Mouse (Mus musculus): ENCODE data around the gene Hnf4a. TPM values are rescaled to one million over a fixed set of nuclear protein-coding genes. Genes with fewer than 3 reads are reported as not detected.

The Hnf4a gene
- polyA plus RNA-seq, 1 experiment from 2014 or later: not detected

DNA sequence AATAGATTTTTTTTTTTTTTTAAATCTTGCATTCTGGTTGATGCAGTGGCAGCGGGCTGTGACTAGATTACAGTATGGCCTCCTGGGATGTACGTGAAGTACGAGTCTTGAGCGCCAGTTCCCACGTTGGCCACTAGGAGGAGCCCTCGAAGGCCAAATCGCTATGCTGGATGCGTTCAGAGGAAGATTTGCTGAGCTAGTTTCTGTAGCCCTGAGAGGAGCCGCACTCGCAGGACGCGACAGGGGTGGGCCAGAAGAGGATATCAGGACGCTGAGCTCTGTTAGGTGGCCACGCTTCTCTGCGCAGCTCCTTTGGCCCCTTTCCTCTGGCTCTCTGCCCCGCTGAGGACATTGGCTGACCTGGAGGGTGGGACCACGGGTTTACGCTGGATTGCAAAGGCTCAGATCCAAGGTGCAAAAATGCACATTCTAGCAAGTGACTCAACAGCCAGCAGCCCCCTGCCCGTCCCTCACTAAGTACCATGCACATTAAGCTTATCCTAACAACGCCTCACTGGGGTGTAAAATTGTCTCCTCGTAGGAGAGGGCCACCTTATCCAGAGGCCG is 28.4 kb downstream of the Hnf4a start:
- ATAC-seq (replicated peaks; ENCODE audit: insufficient number of reproducible peaks, insufficient read depth, low FRiP score, low read depth): peak; percentile 64
- Histone ChIP-seq H3K27ac (no peak overlapping the region), H3K9ac (no peak overlapping the region)

GRCm38 (mm10) chr2:163537443-163537842 is 30.8 kb downstream of the Hnf4a start:
- 71% methylated on average over 5 of the region's 5 CpGs for WGBS
- H3K9ac ChIP-seq: no peak overlapping the region
- H3K27ac ChIP-seq: no peak overlapping the region
- H3K9me3 ChIP-seq (replicated peaks): no peaks in the 10 kb centered on the region
- no peaks in the 10 kb centered on the region for H3K36me3 ChIP-seq
- no peak overlapping the region for H3K4me2 ChIP-seq
- no peak for ATAC-seq (replicated peaks; ENCODE audit: insufficient number of reproducible peaks, insufficient read depth, low FRiP score, low read depth)
- peaks cover 28% of the 10 kb centered on the region for H3K27me3 ChIP-seq
- peaks cover 4% of the 10 kb centered on the region for H3K4me1 ChIP-seq (replicated peaks)
- no peak overlapping the region for H3K4me3 ChIP-seq

More for the DNA sequence above, 28.4 kb downstream of the Hnf4a start:
- Histone ChIP-seq H3K4me2 (peak overlapping the region; percentile 64), H3K9me3 (replicated peaks) (no peaks in the 10 kb centered on the region), H3K4me1 (replicated peaks) (peaks cover 4% of the 10 kb centered on the region), H3K4me3 (peak overlapping the region; percentile 35), H3K36me3 (no peaks in the 10 kb centered on the region), H3K27me3 (peaks cover 28% of the 10 kb centered on the region)
- WGBS: 7% methylated on average over 22 of the region's 22 CpGs

DNA sequence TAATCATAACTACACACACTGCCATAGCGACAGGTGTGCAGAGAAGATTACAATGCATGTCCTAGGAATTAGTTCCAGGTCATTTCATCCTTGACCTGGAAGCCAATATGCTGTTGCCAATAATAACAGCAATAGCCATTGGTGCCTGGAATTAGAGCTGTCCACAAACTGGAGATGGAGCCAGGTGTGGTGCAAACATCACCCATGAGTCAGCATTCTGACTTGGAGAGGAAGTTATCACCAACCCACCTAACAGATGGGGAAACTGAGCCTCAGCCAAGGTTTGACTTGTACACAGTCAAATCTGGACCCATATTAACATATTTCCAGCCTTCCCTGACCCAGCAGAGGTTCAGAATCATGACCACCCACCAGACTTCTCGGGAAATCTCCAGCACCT is 31.8 kb downstream of the Hnf4a start:
- no peak overlapping the region for H3K9ac ChIP-seq
- no peaks in the 10 kb centered on the region for H3K9me3 ChIP-seq (replicated peaks)
- no peak overlapping the region for H3K4me3 ChIP-seq
- H3K4me2 ChIP-seq: no peak overlapping the region
- WGBS: 85% methylated on average over 2 of the region's 2 CpGs
- H3K27ac ChIP-seq: no peak overlapping the region
- no peak for ATAC-seq (replicated peaks; ENCODE audit: insufficient number of reproducible peaks, insufficient read depth, low FRiP score, low read depth)
- peaks cover 23% of the 10 kb centered on the region for H3K27me3 ChIP-seq
- no peaks in the 10 kb centered on the region for H3K36me3 ChIP-seq
- peaks cover 4% of the 10 kb centered on the region for H3K4me1 ChIP-seq (replicated peaks)

DNA sequence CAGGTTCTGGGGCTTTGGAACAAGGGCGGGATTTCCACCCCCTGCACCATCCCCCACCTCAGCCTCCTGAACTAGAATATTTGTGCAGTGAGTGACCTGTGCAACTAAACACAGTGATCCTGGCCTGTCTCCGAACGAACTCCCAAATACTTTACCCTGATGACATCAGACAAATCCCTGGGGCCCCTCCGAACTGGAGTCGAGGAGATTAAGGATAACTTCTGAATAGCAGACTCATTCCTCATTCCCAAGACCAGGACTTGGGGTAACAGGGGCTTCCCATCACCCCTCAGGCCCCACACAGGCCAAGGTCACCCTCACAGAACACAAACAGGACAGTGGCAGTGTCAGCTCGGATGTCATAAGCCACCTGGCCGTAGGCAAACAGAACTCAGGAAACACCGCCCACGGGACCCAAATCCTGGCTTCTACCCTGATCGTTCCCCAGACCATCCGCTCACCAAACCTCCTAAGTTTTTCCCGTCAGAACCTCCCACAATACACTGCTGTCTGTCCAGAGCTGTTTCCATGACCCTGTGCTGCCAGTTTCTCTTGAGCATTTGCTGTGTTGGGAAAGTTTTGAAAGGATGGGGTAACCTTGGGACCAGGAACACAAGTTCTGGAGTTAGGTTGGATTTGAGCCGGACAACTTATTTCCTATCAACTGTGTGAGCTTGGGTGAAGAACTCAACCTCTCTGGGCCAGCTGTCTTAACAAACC is 32.9 kb downstream of the Hnf4a start:
- no peaks in the 10 kb centered on the region for H3K36me3 ChIP-seq
- H3K27ac ChIP-seq: no peak overlapping the region
- H3K9me3 ChIP-seq (replicated peaks): no peaks in the 10 kb centered on the region
- ATAC-seq (replicated peaks; ENCODE audit: insufficient number of reproducible peaks, insufficient read depth, low FRiP score, low read depth): no peak
- peaks cover 15% of the 10 kb centered on the region for H3K27me3 ChIP-seq
- WGBS: 65% methylated on average over 13 of the region's 13 CpGs
- H3K4me2 ChIP-seq: no peak overlapping the region
- no peak overlapping the region for H3K4me3 ChIP-seq
- H3K4me1 ChIP-seq (replicated peaks): peaks cover 4% of the 10 kb centered on the region
- H3K9ac ChIP-seq: no peak overlapping the region

DNA sequence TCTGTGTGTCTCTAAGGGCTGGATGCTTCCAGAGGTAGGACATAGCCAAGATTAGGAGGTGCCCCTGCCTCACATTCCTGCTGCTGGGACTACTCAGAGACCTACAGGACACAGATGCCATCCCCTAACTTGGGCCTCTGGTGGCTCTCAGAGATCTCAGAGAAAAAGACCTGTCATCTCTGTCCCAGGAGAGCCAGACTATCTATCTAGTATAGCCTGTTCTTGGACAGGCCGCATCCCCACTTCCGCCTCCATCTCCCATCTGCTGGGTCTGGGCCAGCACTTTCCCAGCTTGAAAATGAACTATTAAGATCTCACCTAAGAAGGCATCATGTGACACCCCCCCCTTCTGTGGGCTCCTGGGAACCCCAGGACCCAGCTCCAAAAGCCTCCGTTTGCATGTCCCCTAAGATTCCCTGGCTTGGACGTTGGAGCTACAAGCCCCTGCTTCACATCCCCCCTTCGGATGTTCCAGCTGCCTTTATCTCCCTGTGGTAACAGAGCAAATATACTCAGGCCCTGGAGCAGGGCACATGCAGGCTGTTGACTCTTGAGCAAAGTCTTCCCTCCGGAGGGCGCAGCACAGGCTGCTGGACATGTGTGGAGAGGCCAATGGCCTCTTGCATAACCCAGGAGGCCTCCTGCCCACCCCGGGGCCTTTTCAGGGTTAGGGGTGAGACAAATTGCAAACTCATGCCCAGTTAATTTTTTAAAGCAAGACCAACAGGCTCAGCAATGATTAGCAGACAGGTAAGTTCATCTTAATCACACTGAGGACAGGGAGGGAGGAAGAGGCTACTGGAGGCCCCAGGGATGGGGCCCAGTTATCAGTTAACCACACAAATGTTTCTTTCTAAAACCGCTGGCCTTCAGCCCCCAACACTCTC is 33.9 kb downstream of the Hnf4a start:
- H3K4me2 ChIP-seq: no peak overlapping the region
- 62% methylated on average over 9 of the region's 9 CpGs for WGBS
- H3K9ac ChIP-seq: no peak overlapping the region; the same call in 1 of the 2 replicates
- no peaks in the 10 kb centered on the region for H3K9me3 ChIP-seq (replicated peaks)
- peaks cover 15% of the 10 kb centered on the region for H3K27me3 ChIP-seq
- ATAC-seq (replicated peaks; ENCODE audit: insufficient number of reproducible peaks, insufficient read depth, low FRiP score, low read depth): no peak
- H3K4me1 ChIP-seq (replicated peaks): no peaks in the 10 kb centered on the region
- H3K36me3 ChIP-seq: no peaks in the 10 kb centered on the region
- no peak overlapping the region for H3K27ac ChIP-seq
- H3K4me3 ChIP-seq: no peak overlapping the region

DNA sequence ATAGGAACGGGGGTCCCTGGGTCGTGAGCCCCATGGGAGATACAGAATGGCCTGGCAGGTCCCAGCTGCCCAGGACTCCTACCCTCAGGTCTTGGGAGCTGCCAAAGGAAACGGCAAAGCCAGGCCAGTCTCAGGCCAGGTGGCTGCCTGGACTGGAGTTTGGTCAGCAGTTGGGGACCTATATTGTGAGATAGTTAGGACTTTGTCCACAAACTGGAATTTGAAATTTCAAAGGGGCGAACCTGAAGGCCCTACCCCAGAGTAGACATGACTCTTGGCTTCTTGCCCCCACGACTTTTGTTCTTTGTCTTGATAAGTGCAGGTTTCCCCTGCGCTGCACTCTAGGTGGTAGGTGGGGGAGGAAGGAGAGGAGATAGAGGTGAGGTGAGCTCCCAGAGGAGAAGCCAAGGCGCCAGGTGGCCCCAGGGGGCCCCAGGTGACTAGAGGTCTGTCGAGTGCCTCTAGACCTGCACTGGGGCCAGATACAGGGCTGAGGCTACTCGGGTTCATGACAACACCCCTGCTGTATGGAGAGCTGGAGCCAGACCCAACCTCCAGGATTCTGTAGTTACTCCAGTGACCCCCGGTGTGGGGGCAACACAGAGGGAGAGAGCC is 35.1 kb downstream of the Hnf4a start:
- no peaks in the 10 kb centered on the region for H3K9me3 ChIP-seq (replicated peaks)
- H3K27ac ChIP-seq: no peak overlapping the region
- H3K36me3 ChIP-seq: no peaks in the 10 kb centered on the region
- ATAC-seq (replicated peaks; ENCODE audit: insufficient number of reproducible peaks, insufficient read depth, low FRiP score, low read depth): no peak
- WGBS: 73% methylated on average over 10 of the region's 10 CpGs
- no peak overlapping the region for H3K4me3 ChIP-seq
- no peaks in the 10 kb centered on the region for H3K4me1 ChIP-seq (replicated peaks)
- H3K27me3 ChIP-seq: peaks cover 3% of the 10 kb centered on the region
- no peak overlapping the region for H3K4me2 ChIP-seq
- H3K9ac ChIP-seq: no peak overlapping the region

GRCm38 (mm10) chr2:163542674-163543073 is 36.1 kb downstream of the Hnf4a start:
- Histone ChIP-seq H3K27me3 (no peaks in the 10 kb centered on the region), H3K4me2 (no peak overlapping the region), H3K4me3 (no peak overlapping the region), H3K36me3 (no peaks in the 10 kb centered on the region), H3K9ac (no peak overlapping the region), H3K9me3 (replicated peaks) (no peaks in the 10 kb centered on the region), H3K27ac (no peak overlapping the region), H3K4me1 (replicated peaks) (no peaks in the 10 kb centered on the region)
- ATAC-seq (replicated peaks; ENCODE audit: insufficient number of reproducible peaks, insufficient read depth, low FRiP score, low read depth): no peak
- WGBS: 83% methylated on average over 10 of the region's 10 CpGs

DNA sequence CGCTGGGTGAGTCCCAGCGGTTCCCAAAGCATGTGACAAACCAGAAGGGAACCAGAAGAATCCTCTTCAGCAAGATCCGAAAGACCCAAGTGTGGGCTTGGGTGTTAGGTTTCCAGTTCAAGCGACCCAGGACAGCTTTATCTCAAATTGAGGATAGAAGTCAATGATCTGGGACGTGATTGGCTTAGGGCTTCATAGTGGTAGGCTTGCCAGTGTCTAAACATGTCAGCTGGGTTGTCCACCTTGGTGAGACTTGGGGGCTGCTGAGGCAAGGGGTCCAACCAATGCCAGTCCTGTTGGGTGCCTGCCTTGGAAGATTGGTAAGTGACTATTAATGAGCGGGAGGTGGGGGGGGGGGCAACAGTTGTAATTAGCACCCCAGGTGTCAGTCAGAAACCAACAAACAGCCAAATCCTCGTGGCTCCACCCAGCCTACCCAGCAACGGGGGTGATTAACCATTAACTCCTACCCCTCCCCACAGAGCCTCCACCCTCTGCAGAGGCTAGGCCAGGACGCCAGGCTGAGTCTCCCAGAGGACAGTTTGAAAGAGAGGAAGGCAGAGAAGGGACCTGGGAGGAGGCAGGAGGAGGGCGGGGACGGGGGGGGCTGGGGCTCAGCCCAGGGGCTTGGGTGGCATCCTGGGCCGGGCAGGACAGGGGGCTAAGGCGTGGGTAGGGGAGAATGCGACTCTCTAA is 40.2 kb downstream of the Hnf4a start:
- Histone ChIP-seq H3K36me3 (no peaks in the 10 kb centered on the region), H3K9ac (no peak overlapping the region), H3K4me2 (no peak overlapping the region), H3K4me3 (no peak overlapping the region), H3K27me3 (peaks cover 12% of the 10 kb centered on the region), H3K9me3 (replicated peaks) (no peaks in the 10 kb centered on the region), H3K4me1 (replicated peaks) (no peaks in the 10 kb centered on the region), H3K27ac (no peak overlapping the region)
- WGBS: 60% methylated on average over 14 of the region's 14 CpGs
- no peak for ATAC-seq (replicated peaks; ENCODE audit: insufficient number of reproducible peaks, insufficient read depth, low FRiP score, low read depth)

DNA sequence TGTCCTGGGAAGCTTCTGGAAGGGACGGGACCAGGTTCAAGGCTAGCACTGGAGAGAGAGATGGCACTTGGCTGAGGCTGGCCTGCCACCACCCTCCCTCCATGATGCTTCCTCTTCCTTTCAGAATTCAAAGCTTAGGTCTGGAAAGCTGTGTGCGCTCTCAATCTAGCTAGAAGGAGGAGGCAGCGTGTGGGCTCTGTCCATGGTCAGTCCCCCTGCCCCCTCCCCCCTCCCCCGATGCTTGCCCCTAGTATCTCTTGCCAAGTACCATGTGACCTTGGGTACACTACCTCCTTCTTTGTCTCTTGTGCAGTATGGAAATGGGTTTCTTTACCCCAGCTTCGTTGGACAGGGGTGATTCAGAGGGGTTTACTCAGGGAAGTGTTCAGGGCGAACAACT is 42.2 kb downstream of the Hnf4a start:
- Histone ChIP-seq H3K4me2 (no peak overlapping the region), H3K4me1 (replicated peaks) (no peaks in the 10 kb centered on the region), H3K27me3 (peaks cover 21% of the 10 kb centered on the region), H3K27ac (no peak overlapping the region), H3K4me3 (no peak overlapping the region), H3K9me3 (replicated peaks) (no peaks in the 10 kb centered on the region), H3K9ac (no peak overlapping the region), H3K36me3 (no peaks in the 10 kb centered on the region)
- WGBS: 71% methylated on average over 6 of the region's 6 CpGs
- ATAC-seq (replicated peaks; ENCODE audit: insufficient number of reproducible peaks, insufficient read depth, low FRiP score, low read depth): no peak

DNA sequence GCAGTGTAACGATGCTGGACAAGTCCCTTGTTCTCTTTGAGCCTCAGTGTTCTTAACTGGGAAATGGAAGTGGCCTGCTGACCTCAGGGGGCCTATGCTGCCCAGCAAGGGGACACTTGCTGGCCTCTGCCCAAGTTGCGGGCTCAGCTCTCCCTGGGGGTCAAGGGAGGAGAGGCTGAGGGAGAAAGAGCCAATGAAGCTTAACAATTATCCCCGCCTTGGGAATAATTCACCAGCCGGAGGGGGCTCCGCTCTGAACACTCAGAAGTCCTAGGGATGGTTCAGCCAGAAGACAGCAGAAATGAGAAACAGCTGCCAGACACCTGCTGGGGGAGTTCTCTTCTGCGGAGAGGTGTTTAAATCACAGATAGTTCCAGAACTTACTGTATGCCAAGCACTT is 43.2 kb downstream of the Hnf4a start:
- Histone ChIP-seq H3K4me2 (no peak overlapping the region), H3K9me3 (replicated peaks) (no peaks in the 10 kb centered on the region), H3K9ac (no peak overlapping the region), H3K27ac (no peak overlapping the region), H3K36me3 (no peaks in the 10 kb centered on the region), H3K4me1 (replicated peaks) (no peaks in the 10 kb centered on the region), H3K4me3 (no peak overlapping the region), H3K27me3 (peaks cover 29% of the 10 kb centered on the region)
- 65% methylated on average over 6 of the region's 6 CpGs for WGBS
- ATAC-seq (replicated peaks; ENCODE audit: insufficient number of reproducible peaks, insufficient read depth, low FRiP score, low read depth): no peak

GRCm38 (mm10) chr2:163552518-163552929 is 45.9 kb downstream of the Hnf4a start:
- H3K4me2 ChIP-seq: no peak overlapping the region
- H3K27ac ChIP-seq: no peak overlapping the region
- no peak overlapping the region for H3K9ac ChIP-seq
- no peak overlapping the region for H3K4me3 ChIP-seq
- H3K36me3 ChIP-seq: no peaks in the 10 kb centered on the region
- H3K27me3 ChIP-seq: peaks cover 49% of the 10 kb centered on the region
- ATAC-seq (replicated peaks; ENCODE audit: insufficient number of reproducible peaks, insufficient read depth, low FRiP score, low read depth): no peak
- H3K4me1 ChIP-seq (replicated peaks): no peaks in the 10 kb centered on the region
- 48% methylated on average over 8 of the region's 8 CpGs for WGBS
- no peaks in the 10 kb centered on the region for H3K9me3 ChIP-seq (replicated peaks)

Measured in heart, embryonic 15.5 days (tissue).